30 mouse cellular contexts compared by ENCODE assay signal in the genomic region with DNA sequence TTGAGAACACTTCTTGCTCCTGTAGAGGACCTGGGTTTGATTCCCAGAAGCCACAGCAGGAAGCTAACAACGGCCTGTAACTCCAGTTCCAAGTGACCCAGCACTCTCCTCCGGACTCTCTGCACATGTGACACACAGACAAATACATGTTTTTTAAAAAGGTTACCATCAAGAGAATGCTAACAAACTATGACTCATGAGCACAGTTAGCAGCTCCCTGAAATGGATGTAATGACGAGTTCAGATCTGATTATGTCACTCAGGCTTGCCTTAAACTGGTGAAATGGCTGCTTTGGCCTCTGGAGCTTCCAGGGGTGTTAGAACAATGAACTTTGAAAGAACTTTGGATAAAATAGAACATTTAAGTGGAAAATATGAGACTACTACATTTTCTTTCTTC. TPM values are rescaled to one million over a fixed set of nuclear protein-coding genes. Genes with fewer than 3 reads are reported as not detected.
DNase-seq lines count a peak whose midpoint lies in the region; ATAC-seq and TF ChIP-seq lines count a peak whose summit lies in the region.
"Had no signal": no experiment of that assay in that cellular context is flagged by ENCODE, and none has a peak within 500 bp of the region (broad histone marks: within the 10 kb centered on the region; RNA-seq: fewer than 3 reads in every experiment).

No protein-coding gene starts in this region.

- no peak for TF ChIP-seq POLR2A in liver, adult 2 months (IDR thresholded peaks at IDR 0.05; ENCODE audit: extremely low read depth, insufficient read depth, low read length)

- H3K27ac ChIP-seq in liver, adult 2 months (replicated peaks; ENCODE audit: insufficient read depth, low read depth, low read length) = 0 out of 2 replicates have a peak overlapping the region, but pooled peaks have one; percentile 15
- H3K27ac ChIP-seq in liver, embryonic 11.5 days (ENCODE audit: low read depth, low read length) = no peak overlapping the region
- peak overlapping the region; percentile 95 for H3K27ac ChIP-seq in lung, postnatal 0 days (ENCODE audit: low read length)
- H3K27ac ChIP-seq in brown adipose tissue, adult 24 weeks (replicated peaks; ENCODE audit: low read depth, low read length) = peak overlapping the region; percentile 79
- H3K27ac ChIP-seq: embryonic facial prominence, embryonic 12.5 days; hindbrain, embryonic 12.5 days; kidney, postnatal 0 days; liver, embryonic 13.5 days; neural tube, embryonic 12.5 days; stomach, postnatal 0 days had no signal

- H3K79me2 ChIP-seq in liver, adult 2 months (ENCODE audit: control insufficient read depth, insufficient read depth, low read length) = no peaks in the 10 kb centered on the region; the same call in 1 of the 2 replicates

- H3K9me3 ChIP-seq in liver, embryonic 11.5 days (ENCODE audit: control insufficient read depth, low read length) = no peaks in the 10 kb centered on the region
- no peaks in the 10 kb centered on the region for H3K9me3 ChIP-seq in lung, postnatal 0 days (ENCODE audit: low read length)
- H3K9me3 ChIP-seq: embryonic facial prominence, embryonic 12.5 days; hindbrain, embryonic 12.5 days; liver, embryonic 13.5 days; neural tube, embryonic 12.5 days had no signal

- no peak overlapping the region for H3K9ac ChIP-seq in liver, adult 2 months (ENCODE audit: low read depth, low read length)
- H3K9ac ChIP-seq in liver, embryonic 11.5 days (ENCODE audit: low read depth, low read length) = no peak overlapping the region
- no peak overlapping the region for H3K9ac ChIP-seq in lung, postnatal 0 days (replicated peaks; ENCODE audit: low read depth)

- 0 out of 2 replicates have a peak, but pooled peaks cover 1% of the 10 kb centered on the region for H3K4me1 ChIP-seq in liver, adult 2 months (ENCODE audit: control insufficient read depth, insufficient read depth, low read length)
- H3K4me1 ChIP-seq in liver, embryonic 11.5 days (replicated peaks; ENCODE audit: control insufficient read depth, insufficient read depth, low read length) = peaks cover 3% of the 10 kb centered on the region
- peaks cover 9% of the 10 kb centered on the region; the same call in 1 of the 2 replicates for H3K4me1 ChIP-seq in lung, postnatal 0 days (ENCODE audit: insufficient read depth, low read depth, low read length)
- no peaks in the 10 kb centered on the region for H3K4me1 ChIP-seq in brown adipose tissue, adult 24 weeks (ENCODE audit: control insufficient read depth, insufficient read depth, insufficient read length, low read length)
- H3K4me1 ChIP-seq: neural tube, embryonic 12.5 days had no signal

- no peaks in the 10 kb centered on the region for H3K27me3 ChIP-seq in liver, adult 2 months (ENCODE audit: control insufficient read depth, insufficient read depth, low read length)
- no peaks in the 10 kb centered on the region for H3K27me3 ChIP-seq in liver, embryonic 11.5 days (replicated peaks; ENCODE audit: control insufficient read depth, insufficient read depth, low read length)
- no peaks in the 10 kb centered on the region for H3K27me3 ChIP-seq in lung, postnatal 0 days (replicated peaks; ENCODE audit: insufficient read depth, low read length)
- H3K27me3 ChIP-seq: embryonic facial prominence, embryonic 12.5 days; hindbrain, embryonic 12.5 days; liver, embryonic 13.5 days; neural tube, embryonic 12.5 days had no signal

- peak; percentile 36 for DNase-seq in liver, adult 2 months (ENCODE audit: extremely low read depth, low read depth, low spot score)
- DNase-seq in liver, embryonic 11.5 days (ENCODE audit: low spot score) = no peak
- DNase-seq in lung, postnatal 0 days (ENCODE audit: low spot score) = peak; percentile 58
- no peak for DNase-seq in lung, postnatal 36 days
- DNase-seq in layer of hippocampus, postnatal 25 days (ENCODE audit: extremely low spot score in 1 of 2, low spot score in 1 of 2) = no peak
- no peak for DNase-seq in adrenal gland, postnatal 10 days
- DNase-seq: adrenal gland, adult 8-10 months; cerebellum, adult 11 months; cerebellum, adult 9-11 months; embryo, embryonic 11 days; gastrocnemius, postnatal 36 days; heart, adult 18-20 months; heart, postnatal 36 days; kidney, adult 8-10 months; kidney, postnatal 4 days; liver, embryonic 13.5 days; right cerebral cortex, adult 18-20 months; right cerebral cortex, postnatal 4 days; thymus, adult 18-20 months; thymus, postnatal 25 days had no signal

- no peaks in the 10 kb centered on the region for H3K36me3 ChIP-seq in liver, adult 2 months (ENCODE audit: control insufficient read depth, insufficient read depth, low read length)
- no peaks in the 10 kb centered on the region for H3K36me3 ChIP-seq in liver, embryonic 11.5 days (ENCODE audit: control insufficient read depth, insufficient read depth, low read length)
- H3K36me3 ChIP-seq in lung, postnatal 0 days (ENCODE audit: insufficient read depth, low read length) = no peaks in the 10 kb centered on the region
- H3K36me3 ChIP-seq: embryonic facial prominence, embryonic 12.5 days; liver, embryonic 13.5 days had no signal

- ATAC-seq in liver, embryonic 11.5 days (replicated peaks; ENCODE audit: low FRiP score) = no peak
- ATAC-seq in lung, postnatal 0 days = no peak
- ATAC-seq: forebrain, embryonic 14.5 days; hindbrain, postnatal 0 days; intestine, embryonic 16.5 days; midbrain, embryonic 16.5 days had no signal

- no peak overlapping the region for H3K4me2 ChIP-seq in liver, embryonic 11.5 days
- no peak overlapping the region for H3K4me2 ChIP-seq in lung, postnatal 0 days (replicated peaks; ENCODE audit: low read depth, low read length)

- H3K4me3 ChIP-seq in liver, adult 2 months (ENCODE audit: insufficient read depth, low read depth, low read length) = no peak overlapping the region
- no peak overlapping the region for H3K4me3 ChIP-seq in liver, embryonic 11.5 days (ENCODE audit: low read depth, low read length)
- H3K4me3 ChIP-seq in lung, postnatal 0 days (ENCODE audit: low read depth, low read length) = no peak overlapping the region
- H3K4me3 ChIP-seq in brown adipose tissue, adult 24 weeks (ENCODE audit: insufficient read depth, low read depth, low read length) = no peak overlapping the region

- no peak for TF ChIP-seq EP300 in lung, postnatal 0 days (IDR thresholded peaks at IDR 0.05)

- no peak for TF ChIP-seq CTCF in liver, adult 2 months (IDR thresholded peaks at IDR 0.05; ENCODE audit: low read depth, low read length)
- TF ChIP-seq CTCF in lung, postnatal 0 days (IDR thresholded peaks at IDR 0.05) = no peak

- WGBS in liver, adult 2 months = 57% methylated on average over 3 of the region's 3 CpGs
- 65% methylated on average over 3 of the region's 3 CpGs for WGBS in liver, embryonic 11.5 days
- 46% methylated on average over 3 of the region's 3 CpGs for WGBS in lung, postnatal 0 days

RNA-seq across cellular contexts. Expression of a gene that starts 1.2 kb away (rescaled TPM):
- total RNA-seq in liver, adult 2 months (2014; rRNA removed) = 40.1 and 51.7 TPM in 2 replicates
- 37.4 and 41.5 TPM in 2 replicates for polyA plus RNA-seq in liver, adult 2 months (2012; rRNA removed)
- 104 and 114 TPM in 2 replicates for polyA plus RNA-seq in liver, embryonic 11.5 days (2014; fragmentation: Nextera tagmentation; extraction: Ambion mirVana)
- polyA plus RNA-seq in lung, postnatal 0 days (2015; fragmentation: Nextera tagmentation; extraction: Ambion mirVana) = 68.5 and 88.6 TPM in 2 replicates
- polyA plus RNA-seq in brown adipose tissue, adult 24 weeks (2012; ENCODE audit: insufficient read depth, insufficient read length, missing spikeins) = 172 and 271 TPM in 2 replicates
- total RNA-seq in layer of hippocampus, postnatal 25 days (2021) = 10 to 100 TPM; 33.7 to 35.9 TPM
- total RNA-seq in adrenal gland, postnatal 10 days (2021) = 10 to 100 TPM; 71.9 to 78.3 TPM

RNA-seq across cellular contexts. Expression of a gene that starts 42.6 kb away (rescaled TPM):
- total RNA-seq in liver, adult 2 months (2014; rRNA removed) = 3.5 and 4.2 TPM in 2 replicates
- 0.98 and 1.6 TPM in 2 replicates for polyA plus RNA-seq in liver, adult 2 months (2012; rRNA removed)
- 1.0 and 1.1 TPM in 2 replicates for polyA plus RNA-seq in liver, embryonic 11.5 days (2014; fragmentation: Nextera tagmentation; extraction: Ambion mirVana)
- polyA plus RNA-seq in lung, postnatal 0 days (2015; fragmentation: Nextera tagmentation; extraction: Ambion mirVana) = 14.5 and 16.2 TPM in 2 replicates
- polyA plus RNA-seq in brown adipose tissue, adult 24 weeks (2012; ENCODE audit: insufficient read depth, insufficient read length, missing spikeins) = 7.4 and 7.8 TPM in 2 replicates
- total RNA-seq in layer of hippocampus, postnatal 25 days (2021) = 1 to 10 TPM; 2.9 to 3.2 TPM
- total RNA-seq in adrenal gland, postnatal 10 days (2021) = 10 to 100 TPM; 19.0 to 21.2 TPM

RNA-seq across cellular contexts. Expression of a gene that starts 50.2 kb away (rescaled TPM):
- total RNA-seq in liver, adult 2 months (2014; rRNA removed) = 1.9 and 3.2 TPM in 2 replicates
- 0.33 and 0.39 TPM in 2 replicates for polyA plus RNA-seq in liver, adult 2 months (2012; rRNA removed)
- polyA plus RNA-seq in liver, embryonic 11.5 days (2014; fragmentation: Nextera tagmentation; extraction: Ambion mirVana) = 0.89 and 1.3 TPM in 2 replicates
- polyA plus RNA-seq in lung, postnatal 0 days (2015; fragmentation: Nextera tagmentation; extraction: Ambion mirVana) = 2.0 and 2.4 TPM in 2 replicates
- polyA plus RNA-seq in brown adipose tissue, adult 24 weeks (2012; ENCODE audit: insufficient read depth, insufficient read length, missing spikeins) = 2.3 and 2.5 TPM in 2 replicates
- total RNA-seq in layer of hippocampus, postnatal 25 days (2021) = 10 to 100 TPM; 15.0 to 17.7 TPM
- total RNA-seq in adrenal gland, postnatal 10 days (2021) = 1 to 10 TPM; 1.3 to 2.1 TPM

Comparison
In these comparisons a context has a peak if more than half of its experiments do, and no peak if none do; other contexts are left out.
1. DNase-seq: peak in liver, adult 2 months (single experiment) and lung, postnatal 0 days (single experiment); none in liver, embryonic 11.5 days (single experiment), lung, postnatal 36 days (single experiment), layer of hippocampus, postnatal 25 days (0 of 2) and adrenal gland, postnatal 10 days (single experiment).